Mouse (Mus musculus) CD4-positive naive resting alpha-beta T cell, adult 76 days (primary cell): ENCODE results near the gene Gpr137c. TPM values are rescaled to one million over a fixed set of nuclear protein-coding genes. Genes with fewer than 3 reads are reported as not detected.

ENCODE experiments used
- total RNA-seq: library from RNA; stranded (reverse); gene quantifications from one replicate; pipeline ENCODE4 v1.2.4, GENCODE M21; 2023

Gene Gpr137c
- 10.8 TPM for total RNA-seq

GRCm38 (mm10) chr14:45219281-45220089 lies at the start of gene Gpr137c:
Gene Gpr137c, plus strand, starts transcription at chr14:45219717.

GRCm38 (mm10) chr14:45220090-45220956 lies 806 bp downstream of the Gpr137c start, which contains the start of gene Txndc16:
Gene Txndc16, minus strand, starts transcription at chr14:45220328.

GRCm38 (mm10) chr14:45318426-45319236 lies 99.1 kb downstream of the Gpr137c start, which contains the start of gene Ero1l:
Gene Ero1l, minus strand, starts transcription at chr14:45318771.

DNA sequence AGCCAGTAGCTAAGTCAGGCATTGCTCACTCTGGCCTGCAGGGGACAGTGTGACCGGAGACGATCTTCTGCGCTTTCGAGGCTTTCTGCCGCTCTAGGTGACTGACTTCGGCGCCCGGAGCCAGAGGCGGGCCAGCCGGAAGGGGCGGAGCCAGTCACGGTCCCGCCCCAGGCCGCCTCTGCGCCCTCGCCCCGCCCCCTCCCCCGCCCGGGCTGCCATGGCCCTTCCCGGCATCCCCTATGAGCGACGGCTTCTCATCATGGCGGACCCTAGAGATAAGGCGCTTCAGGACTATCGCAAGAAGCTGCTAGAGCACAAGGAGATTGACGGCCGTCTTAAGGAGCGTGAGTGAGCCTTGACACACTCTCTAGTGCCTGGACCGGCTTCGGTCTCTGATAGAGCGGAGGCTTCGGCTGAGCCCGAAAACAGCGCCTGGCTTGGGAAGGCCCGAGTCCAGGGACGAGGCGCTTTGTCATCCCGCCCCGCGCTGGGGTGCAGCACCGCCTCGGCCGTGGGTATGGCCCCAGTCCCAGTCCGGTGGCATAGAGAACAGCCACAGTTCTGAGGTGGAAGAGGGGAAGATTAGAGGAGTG lies 110.2 kb downstream of the Gpr137c start, which contains the start of gene Psmc6:
Gene Psmc6 (plus strand): TSS at position 200 of the 593 bp plus-strand sequence.

Other genes with a start within 250 kb of the Gpr137c start
- gene Ptger2, start 231.5 kb upstream of the Gpr137c start, total RNA-seq: 1.8 TPM
- 44.6 TPM for gene Txndc16, start 611 bp downstream of the Gpr137c start, total RNA-seq
- 22.3 TPM for gene Ero1l, start 99.1 kb downstream of the Gpr137c start, total RNA-seq
- 127 TPM for gene Psmc6, start 110.1 kb downstream of the Gpr137c start, total RNA-seq
- 42.1 TPM for gene Styx, start 131.4 kb downstream of the Gpr137c start, total RNA-seq
- gene Gnpnat1, start 185.2 kb downstream of the Gpr137c start, total RNA-seq: 22.8 TPM